Mouse (Mus musculus): ENCODE data around the gene Ncaph.
"Not testable (repeated sequence)": the region's sequence is repeated elsewhere in the genome, so short reads cannot be mapped to it uniquely, and the experiment has no call there.

Gene Ncaph

GRCm38 (mm10) chr2:127133621-127134461 lies at the start of gene Ncaph:
TSS of gene Ncaph (minus strand) at chr2:127133954.
- peak; percentile 88 for DNase-seq (ENCODE audit: low read depth, low spot score)

GRCm38 (mm10) chr2:127182598-127183381 lies 49.0 kb upstream of the Ncaph start:
- peak; percentile 98 for DNase-seq (ENCODE audit: low read depth, low spot score)

GRCm38 (mm10) chr2:127166261-127166660 lies 32.5 kb upstream of the Ncaph start:
- peak; percentile 58 for DNase-seq (ENCODE audit: low read depth, low spot score)

- DNase-seq (ENCODE audit: low read depth, low spot score) = no peak
Measured at GRCm38 (mm10) chr2:127165675-127166074, 31.9 kb upstream of the Ncaph start.

GRCm38 (mm10) chr2:127145699-127146098 lies 11.9 kb upstream of the Ncaph start:
- DNase-seq (ENCODE audit: low read depth, low spot score) = no peak

GRCm38 (mm10) chr2:127143158-127144063 lies 9.7 kb upstream of the Ncaph start, which contains the start of gene Itpripl1:
TSS of gene Itpripl1 (minus strand) at chr2:127143442.
- peak; percentile 42 for DNase-seq (ENCODE audit: low read depth, low spot score)

- DNase-seq (ENCODE audit: low read depth, low spot score) = no peak
Measured at GRCm38 (mm10) chr2:127142577-127143157, 8.9 kb upstream of the Ncaph start.

- no peak for DNase-seq (ENCODE audit: low read depth, low spot score)
Measured at GRCm38 (mm10) chr2:127142031-127142430, 8.3 kb upstream of the Ncaph start.

- DNase-seq (ENCODE audit: low read depth, low spot score) = peak; percentile 57
Measured at GRCm38 (mm10) chr2:127140011-127140410, 6.3 kb upstream of the Ncaph start.

- no peak for DNase-seq (ENCODE audit: low read depth, low spot score)
Measured at GRCm38 (mm10) chr2:127139605-127140004, 5.9 kb upstream of the Ncaph start.

GRCm38 (mm10) chr2:127139094-127139493 lies 5.3 kb upstream of the Ncaph start:
- DNase-seq (ENCODE audit: low read depth, low spot score) = no peak

- no peak for DNase-seq (ENCODE audit: low read depth, low spot score)
Measured at GRCm38 (mm10) chr2:127138449-127138848, 4.7 kb upstream of the Ncaph start.

- DNase-seq (ENCODE audit: low read depth, low spot score) = no peak
Measured at GRCm38 (mm10) chr2:127137838-127138420, 4.2 kb upstream of the Ncaph start.

GRCm38 (mm10) chr2:127136979-127137378 lies 3.2 kb upstream of the Ncaph start:
- peak; percentile 36 for DNase-seq (ENCODE audit: low read depth, low spot score)

- DNase-seq (ENCODE audit: low read depth, low spot score) = not testable (repeated sequence)
Measured at GRCm38 (mm10) chr2:127135255-127135654, 1.5 kb upstream of the Ncaph start.

GRCm38 (mm10) chr2:127131353-127131752 lies 2.4 kb downstream of the Ncaph start:
- DNase-seq (ENCODE audit: low read depth, low spot score) = no peak

- no peak for DNase-seq (ENCODE audit: low read depth, low spot score)
Measured at GRCm38 (mm10) chr2:127128926-127129325, 4.8 kb downstream of the Ncaph start.

- no peak for DNase-seq (ENCODE audit: low read depth, low spot score)
Measured at GRCm38 (mm10) chr2:127121591-127122235, 12.0 kb downstream of the Ncaph start.

- no peak for DNase-seq (ENCODE audit: low read depth, low spot score)
Measured at GRCm38 (mm10) chr2:127108986-127109385, 24.8 kb downstream of the Ncaph start.

- no peak for DNase-seq (ENCODE audit: low read depth, low spot score)
Measured at GRCm38 (mm10) chr2:127092000-127092399, 41.8 kb downstream of the Ncaph start.

All from brain, adult 2 months (tissue).